Mouse (Mus musculus) thymus, adult 2 months (tissue): Measurements from ENCODE around the gene Kat5. TPM values are rescaled to one million over a fixed set of nuclear protein-coding genes. Genes with fewer than 3 reads are reported as not detected.
A peak's percentile ranks its signal among the peaks of the same experiment; 100 is the strongest.

ENCODE experiments used
- DNase-seq: peaks from one replicate; pipeline ENCODE4 v3.0.0; 2021
- H3K27ac ChIP-seq: fragments of 200-500 bp; 2 replicates; pipeline ENCODE4 v1.5.1; 2012; ENCODE audit warnings: low read length, control low read depth; ENCODE audit not compliant: control insufficient read depth, insufficient read depth
- H3K27me3 ChIP-seq: fragments of 200-500 bp; 2 replicates; pipeline ENCODE4 v1.6.1; 2012; ENCODE audit warnings: mild to moderate bottlenecking, low read length, moderate library complexity, mixed read lengths; ENCODE audit not compliant: control insufficient read depth, insufficient read depth
- H3K36me3 ChIP-seq: fragments of 200-500 bp; 2 replicates; pipeline ENCODE4 v1.6.1; 2012; ENCODE audit warnings: mild to moderate bottlenecking, low read length, moderate library complexity; ENCODE audit not compliant: control insufficient read depth, insufficient read depth
- H3K4me1 ChIP-seq: fragments of 200-500 bp; replicated peaks from 2 replicates; pipeline ENCODE4 v1.6.1; 2012; ENCODE audit warnings: low read length; ENCODE audit not compliant: control insufficient read depth, insufficient read depth
- H3K4me3 ChIP-seq: fragments of 200-500 bp; 2 replicates; pipeline ENCODE4 v1.5.1; 2012; ENCODE audit warnings: mild to moderate bottlenecking, low read length, control low read depth, moderate library complexity; ENCODE audit not compliant: control insufficient read depth, insufficient read depth
- CTCF ChIP-seq: fragments of 200-500 bp; IDR thresholded peaks from 2 replicates; pipeline ENCODE4 v1.5.1; 2012; ENCODE audit warnings: mild to moderate bottlenecking, control low read depth, low read length, moderate library complexity, borderline replicate concordance; ENCODE audit not compliant: control insufficient read depth, poor library complexity, insufficient read depth; ENCODE audit errors: extremely low read depth
- POLR2A ChIP-seq: fragments of 200-500 bp; IDR thresholded peaks from 2 replicates; pipeline ENCODE4 v1.6.1; 2012; ENCODE audit warnings: mild to moderate bottlenecking, low read length, control low read depth, moderate library complexity; ENCODE audit not compliant: control insufficient read depth, poor library complexity, insufficient read depth; ENCODE audit errors: extremely low read depth
- WGBS: fragments of 180-500 bp; shearing (Covaris S2); methylation state at CpG from one replicate; pipeline ENCODE4 v1.1.7; 2018; 5-methylcytosine and 5-hydroxymethylcytosine counted together
- polyA plus RNA-seq: library from polyadenylated mRNA; depleted of rRNA; stranded (reverse); fragments of >200 nt; gene quantifications from 2 replicates; pipeline ENCODE4 v1.2.3, GENCODE M21; 2012

The Kat5 gene
- polyA plus RNA-seq, 1 experiment, result 90.0 TPM

DNA sequence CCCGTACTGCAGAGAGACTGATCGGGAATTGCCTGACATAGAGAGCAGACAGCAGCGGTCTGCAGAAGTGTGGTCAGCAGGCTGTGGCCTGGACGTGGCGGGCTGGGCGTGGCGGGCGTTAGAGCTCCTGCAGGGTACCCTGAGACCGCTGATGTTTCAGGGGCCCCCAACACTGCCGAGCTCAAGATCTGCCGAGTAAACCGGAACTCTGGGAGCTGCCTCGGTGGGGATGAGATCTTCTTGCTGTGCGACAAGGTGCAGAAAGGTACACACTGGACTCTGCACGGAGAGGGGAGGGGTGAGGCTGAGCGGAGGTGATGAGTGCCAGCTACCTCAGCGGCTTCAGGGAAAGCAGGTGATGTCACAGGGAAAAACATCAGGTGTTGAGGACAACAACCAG is 31.0 kb upstream of the Kat5 start:
- WGBS, result 96% methylated on average over 17 of the region's 17 CpGs
- no peak overlapping the region for H3K4me3 ChIP-seq
- H3K27me3 ChIP-seq, result no peaks in the 10 kb centered on the region
- H3K36me3 ChIP-seq, result peaks cover 57% of the 10 kb centered on the region
- no peak for DNase-seq
- TF ChIP-seq CTCF (no peak), POLR2A (no peak)
- H3K4me1 ChIP-seq, result peaks cover 16% of the 10 kb centered on the region
- no peak overlapping the region for H3K27ac ChIP-seq

- Histone ChIP-seq H3K36me3 (peaks cover 50% of the 10 kb centered on the region), H3K27me3 (no peaks in the 10 kb centered on the region), H3K4me3 (no peak overlapping the region), H3K27ac (no peak overlapping the region), H3K4me1 (peaks cover 16% of the 10 kb centered on the region)
- WGBS, result 96% methylated on average over 9 of the region's 9 CpGs
- DNase-seq, result no peak
- no peak for TF ChIP-seq POLR2A
- no peak for TF ChIP-seq CTCF
These were observed 30.3 kb upstream of the Kat5 start for GRCm38 (mm10) chr19:5640339-5640738.

GRCm38 (mm10) chr19:5638416-5639005 is 28.5 kb upstream of the Kat5 start:
- Histone ChIP-seq H3K27ac (no peak overlapping the region), H3K4me1 (peaks cover 16% of the 10 kb centered on the region), H3K27me3 (no peaks in the 10 kb centered on the region), H3K36me3 (peaks cover 38% of the 10 kb centered on the region), H3K4me3 (peak overlapping the region; percentile 94)
- DNase-seq, result no peak
- TF ChIP-seq POLR2A (no peak), CTCF (no peak)
- WGBS, result 95% methylated on average over 18 of the region's 18 CpGs

DNA sequence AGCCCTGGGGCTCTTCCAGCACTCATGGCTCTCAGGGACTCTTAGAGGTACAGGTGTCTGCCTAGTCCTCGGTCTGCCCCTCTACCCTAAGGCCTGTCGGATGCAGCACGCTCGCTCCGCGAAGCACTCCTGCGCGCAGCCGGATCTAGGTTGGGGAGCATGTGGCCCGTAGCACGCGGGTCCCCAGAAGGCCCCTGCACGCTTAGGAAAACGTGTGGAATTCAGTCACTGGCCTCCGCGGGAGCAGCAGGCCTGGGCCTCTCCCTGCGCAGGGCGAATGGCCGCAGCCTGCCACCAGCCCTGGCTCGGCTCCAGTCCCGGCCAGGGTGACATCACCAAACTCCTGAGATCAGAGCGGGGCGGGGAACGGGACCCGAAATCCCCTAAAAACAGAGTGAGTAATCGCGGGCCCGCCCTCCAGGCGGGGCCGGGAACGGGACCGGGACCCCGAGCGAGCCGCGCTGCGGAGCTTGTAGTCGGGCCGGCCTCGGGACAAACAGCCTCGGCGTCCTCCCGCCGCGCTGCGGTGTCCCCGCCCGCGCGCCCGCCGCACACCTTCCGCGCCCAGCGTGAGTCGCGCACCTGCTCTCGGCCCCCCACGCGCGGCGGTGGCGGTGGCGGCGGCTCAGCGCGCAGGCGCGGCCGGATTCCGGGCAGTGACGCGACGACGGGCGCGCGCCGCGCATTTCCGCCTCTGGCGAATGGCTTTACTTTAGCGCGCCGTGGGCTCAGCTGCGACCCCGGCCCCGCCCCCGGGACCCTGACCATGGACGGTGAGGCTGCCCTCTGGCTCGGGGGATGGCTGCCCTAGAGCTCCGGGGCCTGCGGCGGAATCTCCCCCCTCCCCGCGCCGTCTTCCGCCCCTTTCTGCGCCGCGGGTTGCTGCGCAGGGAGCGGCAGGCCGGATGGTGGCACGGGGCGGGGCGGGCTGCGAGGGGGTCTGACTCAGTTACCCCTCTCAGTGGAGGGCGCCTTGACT is 27.3 kb upstream of the Kat5 start, which contains the start of gene Rela:
Gene Rela, plus strand, starts transcription at position 415 of the 979 bp plus-strand sequence.
- under 1% methylated on average over 94 of the region's 109 CpGs for WGBS
- Histone ChIP-seq H3K4me1 (peaks cover 16% of the 10 kb centered on the region), H3K4me3 (peak within 1 kb of the TSS; percentile 94), H3K27ac (peak within 1 kb of the TSS; percentile 73), H3K36me3 (peaks cover 27% of the 10 kb centered on the region), H3K27me3 (no peaks in the 10 kb centered on the region)
- peak; percentile 68 for TF ChIP-seq POLR2A
- TF ChIP-seq CTCF, result no peak
- DNase-seq, result peak; percentile 89

DNA sequence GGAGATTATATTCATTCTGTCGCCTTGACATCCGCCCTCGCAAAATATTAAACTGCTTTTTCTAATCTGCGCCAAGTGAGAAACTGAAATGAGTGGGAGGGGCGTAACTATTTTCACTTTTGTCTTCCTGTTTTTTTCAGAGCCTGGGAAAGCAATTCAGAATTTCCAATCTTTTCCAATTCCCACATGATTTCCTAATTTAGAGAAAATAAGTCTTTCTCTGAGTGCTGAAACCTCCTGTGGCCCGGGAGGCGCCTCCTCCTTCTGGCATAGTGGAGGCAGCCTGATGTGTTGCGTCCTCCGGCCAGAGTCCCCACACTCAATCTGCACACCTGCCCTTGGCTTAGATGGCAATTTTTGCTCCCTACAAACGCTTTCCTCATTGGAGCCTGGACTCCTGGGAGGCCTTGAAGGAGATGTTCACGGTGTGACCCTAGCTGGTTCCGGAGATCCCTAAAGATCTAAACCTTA is 26.6 kb upstream of the Kat5 start:
- Histone ChIP-seq H3K4me3 (peak overlapping the region; percentile 94), H3K36me3 (peaks cover 19% of the 10 kb centered on the region), H3K27me3 (no peaks in the 10 kb centered on the region), H3K27ac (peak overlapping the region; percentile 73), H3K4me1 (peaks cover 16% of the 10 kb centered on the region)
- peak; percentile 24 for DNase-seq
- 7% methylated on average over 12 of the region's 12 CpGs for WGBS
- TF ChIP-seq POLR2A, result no peak
- no peak for TF ChIP-seq CTCF

GRCm38 (mm10) chr19:5636036-5636570 is 26.1 kb upstream of the Kat5 start:
- Histone ChIP-seq H3K27me3 (no peaks in the 10 kb centered on the region), H3K27ac (no peak overlapping the region), H3K36me3 (peaks cover 14% of the 10 kb centered on the region), H3K4me1 (peaks cover 16% of the 10 kb centered on the region), H3K4me3 (no peak overlapping the region)
- TF ChIP-seq CTCF (no peak), POLR2A (no peak)
- no peak for DNase-seq
- WGBS, result 55% methylated on average over 7 of the region's 7 CpGs
